Mouse (Mus musculus) cortical plate, adult 2 months (tissue): ENCODE results near the gene Nprl3.

ENCODE experiments used
- CTCF ChIP-seq: fragments of 200-500 bp; IDR thresholded peaks from 2 replicates; pipeline ENCODE4 v1.5.1; 2011; ENCODE audit warnings: mild to moderate bottlenecking, control low read depth, low read length; ENCODE audit not compliant: insufficient read depth; ENCODE audit errors: extremely low read depth
- POLR2A ChIP-seq: fragments of 200-500 bp; IDR thresholded peaks from 2 replicates; pipeline ENCODE4 v1.6.1; 2011; ENCODE audit warnings: mild to moderate bottlenecking, low read length, control low read depth; ENCODE audit not compliant: insufficient read depth; ENCODE audit errors: extremely low read depth

DNA sequence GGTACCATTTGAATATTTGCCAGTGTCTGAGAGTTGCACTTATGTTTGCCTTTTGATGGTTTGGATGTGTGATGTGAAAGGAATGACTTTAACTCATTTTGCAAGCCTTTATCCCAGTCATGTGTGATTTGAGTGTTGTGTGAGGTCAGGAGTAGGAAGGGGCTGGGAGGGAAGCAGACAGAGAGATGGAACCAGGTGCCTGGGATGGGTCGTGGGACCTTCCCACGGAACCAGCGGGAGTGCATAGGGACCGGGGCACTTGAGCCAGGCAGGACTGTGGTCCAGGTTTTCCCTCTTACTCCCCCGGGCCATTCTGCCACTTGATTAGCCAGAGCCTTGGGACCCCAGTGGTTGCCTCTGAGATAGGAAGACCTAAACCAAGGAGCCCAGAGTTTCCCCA, 457 bp upstream of the Nprl3 start:
- TF ChIP-seq POLR2A (no peak), CTCF (no peak)
